Mouse (Mus musculus): ENCODE data around the gene Fut1.

Fut1 gene

GRCm38 (mm10) chr7:45642503-45643255 lies 25.6 kb downstream of the Fut1 start:
- TF ChIP-seq GATA4 (IDR thresholded peaks at IDR 0.05; ENCODE audit: insufficient replicate concordance, low read length) = no peak

GRCm38 (mm10) chr7:45643441-45644178 lies 26.5 kb downstream of the Fut1 start:
- no peak for TF ChIP-seq GATA4 (IDR thresholded peaks at IDR 0.05; ENCODE audit: insufficient replicate concordance, low read length)

- no peak for TF ChIP-seq GATA4 (IDR thresholded peaks at IDR 0.05; ENCODE audit: insufficient replicate concordance, low read length)
Measured at GRCm38 (mm10) chr7:45644183-45644582, 27.1 kb downstream of the Fut1 start.

- TF ChIP-seq GATA4 (IDR thresholded peaks at IDR 0.05; ENCODE audit: insufficient replicate concordance, low read length) = no peak
Measured at GRCm38 (mm10) chr7:45644872-45645590, 27.9 kb downstream of the Fut1 start.

GRCm38 (mm10) chr7:45645591-45645971 lies 28.5 kb downstream of the Fut1 start:
- no peak for TF ChIP-seq GATA4 (IDR thresholded peaks at IDR 0.05; ENCODE audit: insufficient replicate concordance, low read length)

GRCm38 (mm10) chr7:45646671-45647070 lies 29.6 kb downstream of the Fut1 start:
- TF ChIP-seq GATA4 (IDR thresholded peaks at IDR 0.05; ENCODE audit: insufficient replicate concordance, low read length) = no peak

- TF ChIP-seq GATA4 (IDR thresholded peaks at IDR 0.05; ENCODE audit: insufficient replicate concordance, low read length) = no peak
Measured at GRCm38 (mm10) chr7:45649351-45649750, 32.3 kb downstream of the Fut1 start.

- TF ChIP-seq GATA4 (IDR thresholded peaks at IDR 0.05; ENCODE audit: insufficient replicate concordance, low read length) = no peak
Measured at GRCm38 (mm10) chr7:45654424-45655047, 37.4 kb downstream of the Fut1 start.

- no peak for TF ChIP-seq GATA4 (IDR thresholded peaks at IDR 0.05; ENCODE audit: insufficient replicate concordance, low read length)
Measured at GRCm38 (mm10) chr7:45660746-45661478, 43.8 kb downstream of the Fut1 start.

GRCm38 (mm10) chr7:45665303-45666138 lies 48.4 kb downstream of the Fut1 start:
- no peak for TF ChIP-seq GATA4 (IDR thresholded peaks at IDR 0.05; ENCODE audit: insufficient replicate concordance, low read length)

GRCm38 (mm10) chr7:45666161-45666560 lies 49.1 kb downstream of the Fut1 start, which contains the start of gene Fut2:
Fut2 (minus strand) TSS chr7:45666394.
- no peak for TF ChIP-seq GATA4 (IDR thresholded peaks at IDR 0.05; ENCODE audit: insufficient replicate concordance, low read length)

- TF ChIP-seq GATA4 (IDR thresholded peaks at IDR 0.05; ENCODE audit: insufficient replicate concordance, low read length) = no peak
Measured at GRCm38 (mm10) chr7:45667761-45668160, 50.7 kb downstream of the Fut1 start.

GRCm38 (mm10) chr7:45668921-45669320 lies 51.8 kb downstream of the Fut1 start:
- TF ChIP-seq GATA4 (IDR thresholded peaks at IDR 0.05; ENCODE audit: insufficient replicate concordance, low read length) = no peak
